Mouse (Mus musculus) liver, postnatal 0 days (tissue): ENCODE data around the gene Olfr458.

ENCODE experiments used
- CTCF ChIP-seq: sonication (generic); IDR thresholded peaks from 2 replicates; pipeline ENCODE4 v1.5.1; 2016; ENCODE audit warnings: antibody characterized with exemption, low read depth
- EP300 ChIP-seq: IDR thresholded peaks from 2 replicates; pipeline ENCODE4 v1.6.1; 2016; ENCODE audit warnings: antibody characterized with exemption, low read depth, mild to moderate bottlenecking

GRCm38 (mm10) chr6:42487114-42487513 is 22.1 kb upstream of the Olfr458 start, which contains the start of gene Olfr456:
- TF ChIP-seq CTCF (no peak), EP300 (no peak)
